Mouse (Mus musculus) splenic B cell, adult 2 months (primary cell): Measurements from ENCODE around the gene Brms1l.

Experiments
- DNase-seq: peaks from one replicate; pipeline ENCODE4 v3.0.0-alpha.2; 2011; ENCODE audit warnings: low read depth, low spot score
- H3K27me3 ChIP-seq: 2 replicates; pipeline ENCODE4 v1.6.1; 2012; ENCODE audit warnings: mild to moderate bottlenecking, low read length, moderate library complexity, mixed read lengths; ENCODE audit not compliant: control insufficient read depth, poor library complexity, insufficient read depth, severe bottlenecking
- H3K36me3 ChIP-seq: 2 replicates; pipeline ENCODE4 v1.6.1; 2012; ENCODE audit warnings: mild to moderate bottlenecking, low read length, moderate library complexity, mixed read lengths; ENCODE audit not compliant: control insufficient read depth, poor library complexity, insufficient read depth, severe bottlenecking

Brms1l gene

GRCm38 (mm10) chr12:55913201-55913600 is 77.1 kb downstream of the Brms1l start:
- Histone ChIP-seq H3K36me3 (no peaks in the 10 kb centered on the region), H3K27me3 (no peaks in the 10 kb centered on the region)
- DNase-seq: no peak

- no peak for DNase-seq
- H3K36me3 ChIP-seq: no peaks in the 10 kb centered on the region
Observed at GRCm38 (mm10) chr12:55916250-55916649, 80.1 kb downstream of the Brms1l start.

GRCm38 (mm10) chr12:55917020-55917419 is 80.9 kb downstream of the Brms1l start:
- no peak for DNase-seq
- Histone ChIP-seq H3K27me3 (no peaks in the 10 kb centered on the region), H3K36me3 (no peaks in the 10 kb centered on the region)

More at GRCm38 (mm10) chr12:55916250-55916649, 80.1 kb downstream of the Brms1l start:
- H3K27me3 ChIP-seq: no peaks in the 10 kb centered on the region
